Mouse (Mus musculus): ENCODE measurements around the gene Slc28a1.
"Not testable (repeated sequence)": the region's sequence is repeated elsewhere in the genome, so short reads cannot be mapped to it uniquely, and the experiment has no call there.

Gene Slc28a1

DNA sequence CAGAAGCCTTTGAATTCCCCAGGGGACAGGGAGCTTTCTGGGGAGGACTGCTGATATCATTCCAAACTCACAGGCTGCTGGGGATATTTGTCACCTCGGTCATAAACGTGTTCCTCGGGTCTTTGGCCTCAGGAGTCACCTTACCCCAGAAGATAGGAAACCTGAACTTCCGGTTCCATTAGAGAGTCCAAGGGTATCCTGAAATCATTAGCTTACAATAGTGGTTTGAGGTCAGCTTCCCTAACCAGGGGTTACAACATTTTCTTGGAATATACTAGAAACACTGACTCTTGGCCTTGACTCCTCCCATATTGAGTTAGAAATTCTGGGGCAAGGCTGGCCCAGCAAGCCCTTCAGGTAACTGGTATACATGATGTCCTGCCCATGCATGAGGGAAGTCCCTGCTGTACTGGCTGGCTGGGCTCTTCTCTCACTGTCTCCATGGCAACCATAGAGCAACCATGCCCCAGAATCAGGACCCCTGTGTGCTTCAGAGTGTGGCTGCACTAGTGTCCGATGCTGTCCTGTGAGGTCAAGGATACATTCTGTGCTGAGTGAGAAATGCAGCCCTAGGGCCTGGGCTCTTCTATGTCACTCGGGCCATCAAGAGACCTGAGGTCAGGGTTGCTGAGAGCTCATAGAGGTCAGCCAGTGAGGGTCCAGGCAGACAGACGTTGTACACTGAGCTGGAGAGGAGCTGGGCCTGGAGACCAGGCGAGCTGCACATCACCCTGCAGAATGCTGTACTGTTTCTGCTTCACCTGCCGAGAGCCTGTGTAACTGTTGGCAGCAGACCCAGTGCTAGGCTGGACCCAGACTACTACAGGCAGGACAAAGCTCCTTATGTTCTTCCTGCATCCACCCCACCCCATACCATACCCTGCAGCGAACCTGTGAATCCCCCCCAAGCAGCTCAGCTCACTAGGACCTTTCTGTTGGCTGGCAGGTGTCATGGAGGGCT is 10.9 kb downstream of the Slc28a1 start:
- DNase-seq = no peak

- peak in 1 of 2 experiments; percentile 44 for DNase-seq
Measured at GRCm38 (mm10) chr7:81131864-81132263, 17.3 kb downstream of the Slc28a1 start.

DNA sequence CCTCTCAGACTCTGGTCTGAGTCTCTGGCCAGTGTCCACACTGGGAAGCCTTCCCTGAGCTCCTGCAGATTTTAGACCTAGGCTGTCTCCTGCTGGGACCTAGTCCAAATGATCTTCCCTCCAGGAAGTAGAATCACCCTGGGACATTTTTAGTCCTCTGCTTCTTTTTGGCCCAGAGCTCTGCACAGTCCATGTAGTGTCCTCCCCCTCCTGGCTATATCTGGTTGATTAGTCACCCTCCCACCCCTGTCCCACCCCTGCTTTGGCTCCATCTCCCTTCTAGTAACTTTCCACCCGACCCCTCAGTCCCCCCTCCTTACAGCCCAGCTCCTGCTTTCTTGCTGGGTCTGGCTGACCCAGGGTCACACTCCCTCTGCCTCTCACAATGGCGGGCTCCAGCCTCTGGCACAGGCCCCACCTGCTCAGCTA is 18.3 kb downstream of the Slc28a1 start:
- DNase-seq = peak in 1 of 2 experiments; percentile 35

- peak in 1 of 2 experiments; percentile 7 for DNase-seq
Measured at GRCm38 (mm10) chr7:81133416-81133815, 18.8 kb downstream of the Slc28a1 start.

DNA sequence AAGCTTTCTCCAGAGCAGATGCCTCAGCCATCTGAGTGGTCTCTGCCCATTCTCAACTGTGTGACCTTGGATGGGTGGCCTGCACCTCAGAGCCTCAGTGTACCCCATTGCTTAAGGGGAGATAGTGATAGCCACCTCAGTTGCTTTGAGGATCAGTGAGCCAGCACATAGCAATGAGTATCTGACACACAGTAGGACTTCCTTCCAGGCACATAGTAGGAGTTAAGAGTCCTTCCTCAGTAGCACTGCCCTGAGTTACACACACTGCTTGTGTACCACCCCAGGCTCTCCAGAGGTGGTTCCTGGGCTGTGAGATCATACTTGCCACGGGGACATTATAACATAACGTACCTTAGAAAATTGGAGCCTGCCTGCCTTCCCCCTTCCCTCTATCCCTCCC is 19.3 kb downstream of the Slc28a1 start:
- DNase-seq = peak in 1 of 2 experiments; percentile 12

DNA sequence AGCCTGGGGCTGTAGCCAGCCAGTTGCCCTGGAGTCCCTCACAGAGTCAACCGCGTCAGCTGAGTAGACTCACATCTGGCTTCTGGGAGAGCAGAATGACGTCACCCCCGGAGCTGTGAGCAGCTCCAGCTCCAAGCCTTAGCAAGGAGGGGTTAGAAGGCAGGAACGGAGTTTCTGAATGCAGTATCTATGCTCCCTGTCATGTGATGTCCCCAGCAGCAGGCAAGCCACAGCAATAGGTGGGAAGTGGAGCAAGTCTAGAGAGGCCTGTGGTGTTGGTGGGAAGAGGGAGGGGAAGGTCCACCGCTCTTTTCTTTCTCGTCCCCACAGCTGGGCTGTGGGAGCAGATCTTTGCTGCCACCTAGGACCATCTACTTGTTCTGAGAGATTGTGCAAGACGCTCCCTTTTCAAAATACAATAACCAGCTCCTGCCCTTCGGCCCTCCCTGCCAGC is 20.0 kb downstream of the Slc28a1 start:
- DNase-seq = peak; percentile 70 to 84

GRCm38 (mm10) chr7:81137292-81137691 is 22.7 kb downstream of the Slc28a1 start:
- DNase-seq = peak in 1 of 2 experiments; percentile 9

DNA sequence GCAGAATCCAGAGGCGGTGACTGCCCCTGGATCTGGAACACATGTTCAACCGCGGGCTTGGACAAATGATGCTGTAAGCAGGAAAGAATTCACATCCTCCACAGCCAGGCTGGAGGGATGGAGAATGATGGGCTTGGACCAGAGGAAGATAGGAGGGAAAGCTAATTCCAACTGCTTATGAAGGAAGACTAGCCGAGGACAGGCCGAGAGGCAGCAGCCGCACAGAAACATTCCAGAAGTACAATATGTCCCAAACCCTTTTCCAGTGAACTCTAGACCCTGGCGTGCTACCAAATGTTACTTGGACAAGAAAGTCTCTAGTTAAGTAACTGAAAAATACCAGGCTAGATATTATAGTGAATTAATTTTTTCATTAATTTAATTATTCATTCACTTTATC is 24.5 kb downstream of the Slc28a1 start:
- peak; percentile 43 to 48 for DNase-seq

- DNase-seq = peak in 1 of 2 experiments; percentile 6
Measured at GRCm38 (mm10) chr7:81139671-81140404, 25.2 kb downstream of the Slc28a1 start.

DNA sequence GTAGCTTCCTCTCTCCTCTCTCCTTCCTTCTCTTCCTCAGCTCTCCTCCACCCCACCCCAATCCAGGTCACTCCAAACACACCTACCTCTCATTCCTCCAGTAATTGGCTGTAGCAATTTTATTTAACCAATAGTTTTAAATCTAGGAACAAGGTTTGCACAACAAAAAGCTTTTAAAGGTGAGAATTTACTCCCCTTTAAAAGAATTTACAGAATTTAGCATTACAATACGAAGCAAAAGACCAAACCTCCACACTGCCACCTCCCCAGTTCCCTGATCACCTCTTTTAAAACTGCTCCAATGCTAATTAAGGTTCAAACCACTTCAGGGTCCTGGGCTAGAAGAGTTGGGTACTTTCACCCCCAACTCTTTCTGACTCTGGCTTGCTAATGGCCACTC is 26.9 kb downstream of the Slc28a1 start:
- no peak for DNase-seq

DNA sequence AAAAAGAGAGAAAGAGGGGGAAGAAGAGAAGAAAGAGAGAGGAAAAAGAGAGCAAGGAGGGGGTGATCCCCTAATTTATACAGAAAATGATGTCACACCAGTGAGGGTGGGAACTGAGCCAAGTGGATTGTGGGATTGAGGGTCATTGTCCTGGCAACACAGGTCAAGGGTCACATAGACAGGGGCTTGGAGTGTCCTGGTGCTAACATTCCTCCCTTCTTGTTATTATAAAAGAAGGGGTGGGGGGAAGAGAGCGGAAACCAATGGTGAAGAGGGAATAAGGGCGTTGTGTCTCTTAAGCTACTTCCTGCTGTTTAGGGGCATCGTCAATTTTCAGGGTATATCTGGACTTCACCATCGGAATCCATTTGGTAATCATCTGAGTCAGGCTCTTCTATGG is 28.5 kb downstream of the Slc28a1 start:
- DNase-seq = not testable (repeated sequence)

DNA sequence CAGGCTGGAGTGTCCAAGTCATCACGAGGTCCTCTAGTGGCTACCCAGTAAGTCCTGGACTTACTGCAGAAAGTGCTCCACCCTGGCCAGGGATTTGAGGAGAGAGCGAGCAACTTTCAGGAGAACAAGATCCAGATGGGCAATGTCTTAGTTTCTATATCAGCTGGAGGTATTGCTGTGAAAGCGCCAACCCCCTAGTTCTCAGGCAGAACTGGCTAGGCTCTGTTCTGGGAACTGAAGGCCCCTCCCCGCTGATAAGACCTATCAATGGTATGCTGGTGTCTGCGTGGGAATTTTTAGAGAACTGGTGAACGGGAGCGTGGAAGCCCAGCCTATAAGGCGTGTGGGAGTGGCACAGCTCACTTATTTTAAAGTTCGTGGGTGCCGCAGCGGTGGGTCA is 35.2 kb downstream of the Slc28a1 start:
- DNase-seq = no peak

- no peak for DNase-seq
Measured at GRCm38 (mm10) chr7:81151216-81151615, 36.6 kb downstream of the Slc28a1 start.

- DNase-seq = no peak
Measured at GRCm38 (mm10) chr7:81152306-81152705, 37.7 kb downstream of the Slc28a1 start.

DNA sequence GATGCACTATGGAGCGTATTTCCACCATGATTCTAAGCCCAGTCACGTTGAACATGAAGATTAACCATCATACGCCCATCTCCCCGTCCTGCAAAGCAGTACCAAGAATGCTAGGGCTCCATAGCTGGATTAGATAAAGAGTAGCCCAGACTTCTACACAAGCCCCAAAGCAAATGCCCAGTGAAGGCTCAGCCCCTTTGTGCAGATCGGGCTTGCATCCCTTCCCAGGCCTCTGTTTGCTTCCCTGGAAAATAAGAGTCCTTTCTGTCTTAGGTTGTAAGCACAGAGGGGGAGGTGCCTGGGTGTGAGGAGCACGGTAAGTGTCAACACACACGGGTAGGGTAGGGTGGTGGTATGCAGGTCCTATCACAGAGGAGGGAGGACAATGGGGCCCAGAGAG is 38.2 kb downstream of the Slc28a1 start:
- no peak for DNase-seq

DNA sequence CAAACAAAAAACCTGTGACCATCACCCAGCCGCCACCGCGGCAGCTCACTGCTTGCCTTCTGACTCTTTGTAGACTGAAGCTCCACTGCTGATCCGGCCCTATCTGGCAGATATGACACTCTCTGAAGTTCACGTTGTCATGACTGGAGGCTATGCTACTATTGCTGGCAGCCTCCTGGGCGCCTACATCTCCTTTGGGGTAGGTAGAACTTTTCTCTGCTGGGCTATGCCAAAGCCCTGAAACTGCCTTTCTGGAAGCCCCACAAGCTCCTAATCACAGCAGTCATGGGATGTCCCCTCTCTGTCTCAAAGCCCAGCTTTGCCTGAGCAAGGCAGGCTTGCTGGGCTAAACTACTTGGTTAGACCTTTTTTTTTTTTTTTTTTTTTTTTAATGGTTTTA is 38.7 kb downstream of the Slc28a1 start:
- no peak for DNase-seq

DNA sequence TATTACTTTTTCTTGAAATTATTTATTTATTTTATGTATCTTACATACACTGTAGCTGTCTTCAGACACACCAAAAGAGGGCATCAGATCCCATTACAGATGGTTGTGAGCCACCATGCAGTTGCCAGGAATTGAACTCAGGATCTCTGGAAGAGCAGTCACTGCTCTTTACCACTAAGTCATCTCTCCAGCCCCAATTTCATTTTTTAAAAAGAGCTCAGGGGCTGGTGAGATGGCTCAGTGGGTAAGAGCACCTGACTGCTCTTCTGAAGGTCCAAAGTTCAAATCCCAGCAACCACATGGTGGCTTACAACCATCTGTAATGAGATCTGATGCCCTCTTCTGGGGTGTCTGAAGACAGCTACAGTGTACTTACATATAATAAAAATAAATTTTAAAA is 39.6 kb downstream of the Slc28a1 start:
- not testable (repeated sequence) for DNase-seq

DNA sequence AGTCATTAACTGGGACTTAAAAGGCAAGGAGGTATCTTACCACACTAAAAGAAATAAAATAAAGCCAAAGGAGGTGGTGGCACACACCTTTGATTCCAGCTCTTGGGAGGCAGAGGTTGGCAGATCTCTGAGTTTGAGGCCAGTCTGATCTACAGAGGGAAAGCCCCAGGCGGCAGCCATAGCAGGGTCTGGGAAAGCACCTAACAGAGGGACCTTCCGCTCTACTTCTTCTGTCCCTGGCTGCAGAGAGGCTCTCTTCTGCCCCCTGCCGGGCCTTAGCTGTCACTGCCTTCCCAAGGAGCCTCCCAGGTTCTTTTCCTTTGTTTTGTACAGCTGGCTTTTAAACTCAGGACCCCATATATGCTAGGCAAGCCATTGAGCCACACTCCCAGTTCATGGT is 40.4 kb downstream of the Slc28a1 start:
- peak; percentile 63 for DNase-seq

- DNase-seq = no peak
Measured at GRCm38 (mm10) chr7:81158933-81159332, 44.3 kb downstream of the Slc28a1 start.

- DNase-seq = peak in 1 of 2 experiments; percentile 27
Measured at GRCm38 (mm10) chr7:81161666-81162065, 47.1 kb downstream of the Slc28a1 start.

- DNase-seq = peak; percentile 68 to 82
Measured at GRCm38 (mm10) chr7:81162345-81162744, 47.7 kb downstream of the Slc28a1 start.

- DNase-seq = no peak
Measured at GRCm38 (mm10) chr7:81164411-81164810, 49.8 kb downstream of the Slc28a1 start.

GRCm38 (mm10) chr7:81167124-81167523 is 52.5 kb downstream of the Slc28a1 start:
- peak in 1 of 2 experiments; percentile 48 for DNase-seq

DNA sequence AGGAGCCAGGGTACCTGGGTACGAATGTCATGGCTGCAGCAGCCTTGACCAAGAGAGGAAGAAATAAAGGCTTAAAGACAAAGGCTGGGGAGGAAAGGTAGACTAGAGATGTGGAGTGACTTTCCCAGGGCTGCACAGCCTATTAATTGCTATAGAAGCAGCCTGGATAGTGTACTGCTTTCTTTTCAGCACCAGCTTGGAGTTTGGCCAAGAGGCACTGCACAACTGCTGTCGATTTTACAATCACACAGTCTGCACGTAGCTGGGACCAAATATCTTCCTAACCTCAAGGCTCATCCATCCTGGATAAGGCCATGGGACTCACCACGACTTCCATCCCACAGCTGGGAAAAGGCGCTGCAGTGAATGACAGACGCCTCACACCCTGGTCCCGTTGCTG is 54.8 kb downstream of the Slc28a1 start:
- no peak for DNase-seq
